Mouse (Mus musculus) telencephalon, adult 2 months (tissue): ENCODE measurements around the gene Map4k1.
A peak's percentile ranks its signal among the peaks of the same experiment; 100 is the strongest.

Experiments used
- DNase-seq: peaks from one replicate; pipeline ENCODE4 v3.0.0-alpha.2; 2011; ENCODE audit warnings: low read depth, low spot score

The Map4k1 gene

DNA sequence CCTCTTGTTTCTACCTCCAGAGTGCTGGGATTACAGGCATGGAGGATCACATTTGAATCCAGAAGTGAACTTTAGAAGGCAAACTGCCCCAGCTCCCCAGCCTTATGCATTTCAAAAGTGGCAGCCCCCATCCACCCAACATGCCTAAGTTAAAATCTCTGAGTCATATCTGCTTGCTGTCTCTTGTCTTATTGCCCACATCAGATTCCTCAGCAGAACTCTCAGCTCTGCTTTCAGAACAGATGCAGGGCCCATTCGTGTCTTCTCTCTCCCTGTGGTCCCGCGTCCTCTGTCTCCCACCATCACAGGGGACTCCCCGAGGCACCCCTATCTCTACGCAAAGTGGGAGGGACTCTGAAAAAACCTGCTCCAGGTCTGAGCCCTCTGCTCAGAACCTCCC lies 44.3 kb downstream of the Map4k1 start:
- DNase-seq: no peak

DNA sequence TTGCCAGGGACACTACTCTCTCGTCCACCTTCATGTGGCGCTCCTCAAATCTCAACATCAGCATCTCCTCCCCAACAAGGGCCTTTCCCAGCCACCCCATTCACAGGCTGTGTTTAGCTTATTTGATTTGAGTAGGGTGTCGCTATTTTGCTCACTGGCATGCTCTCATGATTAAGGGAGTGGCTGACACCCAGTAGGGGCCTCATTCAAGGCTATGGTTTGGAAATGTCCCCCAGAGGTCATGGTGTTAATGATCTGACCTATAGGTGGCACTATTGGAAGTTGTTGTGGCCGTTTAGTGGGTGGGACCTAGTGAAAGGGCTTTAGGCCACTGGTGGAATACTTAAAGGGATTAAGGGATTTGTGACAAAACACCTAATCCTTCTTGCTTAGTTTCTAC lies 45.0 kb downstream of the Map4k1 start:
- DNase-seq: no peak

- no peak for DNase-seq
Measured at GRCm38 (mm10) chr7:29028761-29029160, 46.9 kb downstream of the Map4k1 start.

- no peak for DNase-seq
Measured at GRCm38 (mm10) chr7:29029690-29030656, 48.1 kb downstream of the Map4k1 start.

DNA sequence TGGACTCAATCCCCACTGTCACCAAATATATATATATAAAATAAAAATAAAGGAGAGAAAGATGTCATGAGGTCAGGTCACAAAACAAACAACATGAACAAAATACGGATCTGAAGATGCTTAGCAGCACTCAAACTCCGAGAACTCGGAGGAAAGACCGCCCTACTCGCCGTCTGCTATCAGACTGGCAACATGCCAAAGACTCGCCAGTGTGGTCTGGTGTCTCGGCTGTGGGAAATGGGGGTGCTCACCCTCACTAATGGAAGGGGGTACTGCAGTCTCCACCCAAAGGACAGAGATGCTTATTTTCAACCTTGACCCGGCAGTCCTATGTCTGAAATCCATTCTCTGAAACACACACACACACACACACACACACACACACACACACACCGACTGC lies 49.8 kb downstream of the Map4k1 start:
- no peak for DNase-seq

DNA sequence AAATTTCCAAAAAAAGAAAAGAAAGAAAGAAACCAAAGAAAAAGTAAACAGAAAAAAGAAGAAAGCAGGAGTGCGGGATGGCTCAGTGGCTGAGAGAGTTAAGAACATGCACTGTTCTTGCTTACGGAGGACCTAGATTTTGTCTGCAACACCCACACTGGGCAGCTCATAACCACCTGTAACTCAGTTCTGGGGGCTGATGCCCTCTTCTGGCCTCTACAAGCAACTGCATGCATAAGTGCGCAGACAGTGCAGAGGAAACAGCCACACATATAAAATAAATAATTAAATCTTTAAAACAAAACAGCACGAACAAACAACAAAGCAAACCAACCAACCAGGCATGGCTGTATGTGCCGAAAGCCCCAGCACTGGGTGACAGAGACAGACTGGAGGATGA lies 50.8 kb downstream of the Map4k1 start:
- DNase-seq: no peak

DNA sequence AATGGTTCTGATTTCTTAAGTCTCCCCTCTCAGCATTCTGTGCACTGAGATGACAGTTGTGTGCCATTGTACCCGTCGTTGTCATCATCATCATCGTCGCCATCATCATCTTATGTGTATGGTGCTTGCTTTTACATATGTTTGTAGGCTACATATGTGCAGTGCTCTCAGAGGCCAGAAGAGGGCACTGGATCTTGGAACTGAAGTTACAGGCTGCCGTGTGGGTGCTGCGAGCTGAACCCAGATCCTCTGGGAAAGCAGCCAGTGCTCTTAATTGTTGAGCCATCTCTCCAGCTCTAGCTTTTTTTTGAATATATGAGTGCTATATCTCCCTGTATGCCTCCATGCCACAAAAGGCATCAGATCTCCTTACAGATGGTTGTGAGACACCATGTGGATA lies 55.4 kb downstream of the Map4k1 start:
- DNase-seq: no peak

DNA sequence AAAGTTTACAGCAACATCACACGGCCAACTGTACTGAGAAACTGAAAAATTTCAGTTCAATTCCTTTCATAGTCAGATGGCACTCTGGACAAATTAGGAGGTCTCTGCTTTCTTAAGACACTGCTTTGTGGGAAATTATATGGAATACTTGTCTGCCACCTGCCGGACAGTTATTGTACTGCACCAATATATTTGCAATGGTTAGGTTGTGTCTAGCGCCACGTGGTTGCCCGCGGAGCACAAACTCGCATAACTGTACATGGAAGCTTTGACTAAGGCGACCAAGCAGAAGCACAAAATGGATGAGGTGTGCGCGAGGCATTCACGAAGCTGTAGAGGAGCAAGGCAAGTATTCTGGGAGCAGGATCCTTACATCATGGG lies 57.7 kb downstream of the Map4k1 start:
- peak; percentile 83 for DNase-seq

DNA sequence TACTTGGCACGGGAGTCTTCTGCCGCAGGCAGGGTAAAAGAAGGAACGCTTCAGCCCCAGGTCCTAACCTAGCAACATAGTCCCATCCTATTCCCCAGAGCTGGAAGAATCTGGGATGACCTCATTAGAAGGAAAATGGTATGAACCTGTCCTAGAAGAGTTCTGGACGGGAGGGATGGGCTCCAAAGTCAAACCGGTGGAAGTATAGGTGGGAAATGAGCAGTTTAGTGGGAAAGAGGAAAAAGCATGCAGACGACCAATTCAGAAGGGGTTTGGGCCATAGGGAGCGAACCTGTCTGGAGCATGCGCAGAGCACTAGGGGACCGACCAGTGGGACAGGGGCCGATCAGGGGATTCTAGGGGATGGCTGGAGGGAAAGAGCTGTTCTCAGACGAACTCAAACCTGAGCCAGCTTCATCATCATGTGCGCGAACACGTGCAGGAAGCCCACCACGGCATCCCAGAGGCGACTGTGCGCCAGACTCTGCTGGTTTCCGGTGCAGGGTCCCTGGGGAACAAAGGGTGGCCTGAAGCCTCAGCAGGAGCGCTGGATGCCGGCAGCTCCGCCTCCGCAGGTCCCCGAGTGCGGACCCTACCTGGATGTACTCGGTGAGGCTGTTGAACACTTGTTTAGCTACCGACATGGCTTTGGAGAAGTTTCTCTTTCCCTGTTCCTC lies 58.3 kb downstream of the Map4k1 start:
- DNase-seq: no peak

- no peak for DNase-seq
Measured at GRCm38 (mm10) chr7:29041194-29041593, 59.3 kb downstream of the Map4k1 start.

GRCm38 (mm10) chr7:29043016-29043673 lies 61.3 kb downstream of the Map4k1 start:
- peak; percentile 32 for DNase-seq

- no peak for DNase-seq
Measured at GRCm38 (mm10) chr7:29043674-29044057, 61.8 kb downstream of the Map4k1 start.

GRCm38 (mm10) chr7:29044302-29044701 lies 62.5 kb downstream of the Map4k1 start:
- DNase-seq: no peak

- no peak for DNase-seq
Measured at GRCm38 (mm10) chr7:29046533-29046932, 64.7 kb downstream of the Map4k1 start.

DNA sequence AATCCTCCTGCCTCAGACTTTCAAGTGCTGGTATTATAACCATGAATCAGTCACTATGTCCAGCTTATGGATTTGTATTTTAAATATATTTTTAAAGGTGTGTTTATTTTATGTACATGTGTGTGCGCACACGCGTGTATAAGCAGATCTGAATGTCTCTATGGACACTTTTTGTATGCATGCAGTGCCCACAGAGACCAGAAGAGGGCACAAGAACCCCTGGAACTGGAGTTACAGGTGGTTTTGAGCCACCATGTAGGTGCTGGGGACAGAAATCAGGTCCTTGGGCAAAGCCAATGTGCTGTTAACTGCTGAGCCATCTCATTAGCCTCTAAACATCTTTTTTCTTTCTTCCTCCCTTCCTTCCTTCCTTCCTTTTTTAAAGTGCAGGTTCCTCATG lies 66.2 kb downstream of the Map4k1 start:
- DNase-seq: no peak

GRCm38 (mm10) chr7:29048615-29049014 lies 66.8 kb downstream of the Map4k1 start:
- DNase-seq: no peak

- DNase-seq: no peak
Measured at GRCm38 (mm10) chr7:29050797-29051196, 68.9 kb downstream of the Map4k1 start.

GRCm38 (mm10) chr7:29052821-29053220 lies 71.0 kb downstream of the Map4k1 start:
- DNase-seq: no peak
